8 mouse cellular contexts compared by ENCODE assay signal in genomic region chrX:135886234-135886585, GRCm38 (mm10). TPM values are rescaled to one million over a fixed set of nuclear protein-coding genes. Genes with fewer than 3 reads are reported as not detected.
A peak's percentile ranks its signal among the peaks of the same experiment; 100 is the strongest.
DNase-seq lines count a peak whose midpoint lies in the region; ATAC-seq and TF ChIP-seq lines count a peak whose summit lies in the region.

No protein-coding gene starts in this region.

- H3K27me3 ChIP-seq in embryonic facial prominence, embryonic 11.5 days (ENCODE audit: control insufficient read depth, insufficient read depth, low read length): no peaks in the 10 kb centered on the region
- H3K27me3 ChIP-seq in stomach, embryonic 14.5 days (ENCODE audit: control insufficient read depth, insufficient read depth, low read length): no peaks in the 10 kb centered on the region

- peak overlapping the region; percentile 79 for H3K9ac ChIP-seq in embryonic facial prominence, embryonic 11.5 days (replicated peaks; ENCODE audit: low read length)
- peak overlapping the region; percentile 50 for H3K9ac ChIP-seq in stomach, embryonic 14.5 days (replicated peaks; ENCODE audit: low read depth, low read length)

- 0 out of 2 replicates have a peak overlapping the region, but pooled peaks have one; percentile 56 for H3K27ac ChIP-seq in embryonic facial prominence, embryonic 11.5 days (replicated peaks; ENCODE audit: low read depth, low read length)
- H3K27ac ChIP-seq in layer of hippocampus, adult 2 months: peak overlapping the region; percentile 92
- peak overlapping the region; percentile 69; the same call in 1 of the 2 replicates for H3K27ac ChIP-seq in stomach, embryonic 14.5 days (ENCODE audit: low read length)

- TF ChIP-seq CTCF in layer of hippocampus, adult 2 months (conservative IDR thresholded peaks at IDR 0.05): no peak

- H3K9me3 ChIP-seq in embryonic facial prominence, embryonic 11.5 days (replicated peaks; ENCODE audit: control insufficient read depth, low read length): no peaks in the 10 kb centered on the region
- no peaks in the 10 kb centered on the region for H3K9me3 ChIP-seq in stomach, embryonic 14.5 days (ENCODE audit: control insufficient read depth, low read depth, low read length)

- DNase-seq in kidney, adult 11 months: peak; percentile 4
- DNase-seq in kidney, adult 18-20 months: no peak
- DNase-seq in ZHBTc4 (ENCODE audit: low read depth, low spot score): peak; percentile 46
- peak; percentile 24 for DNase-seq in embryonic facial prominence, embryonic 11.5 days (ENCODE audit: low spot score)
- peak; percentile 28 to 35 for DNase-seq in heart, postnatal 10 days
- DNase-seq in layer of hippocampus, adult 2 months (ENCODE audit: low spot score in 2 of 2): peak; percentile 7 to 36

- 19% methylated on average over 10 of the region's 11 CpGs for WGBS in embryonic facial prominence, embryonic 11.5 days
- 21% methylated on average over 10 of the region's 11 CpGs for WGBS in stomach, embryonic 14.5 days

- no peaks in the 10 kb centered on the region for H3K4me1 ChIP-seq in embryonic facial prominence, embryonic 11.5 days (ENCODE audit: control insufficient read depth, insufficient read depth, low read length)
- no peaks in the 10 kb centered on the region for H3K4me1 ChIP-seq in stomach, embryonic 14.5 days (ENCODE audit: control insufficient read depth, insufficient read depth, low read length)

- H3K4me3 ChIP-seq in embryonic facial prominence, embryonic 11.5 days (ENCODE audit: low read depth, low read length): peak overlapping the region; percentile 61
- peak overlapping the region; percentile 74 for H3K4me3 ChIP-seq in layer of hippocampus, adult 2 months
- H3K4me3 ChIP-seq in stomach, embryonic 14.5 days (ENCODE audit: low read depth, low read length): peak overlapping the region; percentile 61

- H3K36me3 ChIP-seq in embryonic facial prominence, embryonic 11.5 days (replicated peaks; ENCODE audit: control insufficient read depth, insufficient read depth, low read depth, low read length): no peaks in the 10 kb centered on the region
- H3K36me3 ChIP-seq in stomach, embryonic 14.5 days (ENCODE audit: control insufficient read depth, insufficient read depth, low read length): peaks cover 7% of the 10 kb centered on the region; the same call in 1 of the 2 replicates

- no peak; the same call in none of the 2 replicates for ATAC-seq in embryonic facial prominence, embryonic 11.5 days (replicated peaks; ENCODE audit: insufficient number of reproducible peaks, low FRiP score, low TSS enrichment, low read depth)
- ATAC-seq in megakaryocyte progenitor cell, adult 5-6 weeks (replicated peaks; ENCODE audit: poor library complexity): peak; percentile 65
- ATAC-seq in stomach, embryonic 14.5 days (ENCODE audit: insufficient number of reproducible peaks, insufficient read depth, low FRiP score, low read depth): peak; percentile 28; the same call in 1 of the 2 replicates

- intact Hi-C loops in heart, postnatal 10 days (cut with DNase I): no loop called here

- peak overlapping the region; percentile 32 for H3K4me2 ChIP-seq in embryonic facial prominence, embryonic 11.5 days (ENCODE audit: low read depth, low read length)
- H3K4me2 ChIP-seq in stomach, embryonic 14.5 days (replicated peaks; ENCODE audit: low read depth, low read length): peak overlapping the region; percentile 46

RNA-seq across cellular contexts. Expression of gene Gprasp2, which starts 47.4 kb away (rescaled TPM):
- polyA plus RNA-seq in embryonic facial prominence, embryonic 11.5 days (2014; fragmentation: Nextera tagmentation; extraction: Ambion mirVana): 35.2 and 35.4 TPM in 2 replicates
- 1 to 10 TPM; 3.7 to 7.3 TPM for total RNA-seq in heart, postnatal 10 days (2021)
- 100 to 1,000 TPM; 163 to 214 TPM for total RNA-seq in layer of hippocampus, adult 2 months (2021)
- total RNA-seq in megakaryocyte progenitor cell, adult 5-6 weeks (2015): 0.74 TPM in 1 of 2 replicates, not detected in the other
- 0.17 and 0.98 TPM in 2 replicates for total RNA-seq in megakaryocyte progenitor cell, adult 5-6 weeks (2017)
- polyA plus RNA-seq in stomach, embryonic 14.5 days (2014; fragmentation: Nextera tagmentation; extraction: Ambion mirVana): 26.6 and 29.1 TPM in 2 replicates

Comparison
In these comparisons a context has a peak if more than half of its experiments do, and no peak if none do; other contexts are left out.
1. RNA of gene Gprasp2, which starts 47.4 kb away (total RNA-seq): 163 to 214 TPM in layer of hippocampus, adult 2 months; 3.7 to 7.3 TPM in heart, postnatal 10 days and 0.17 to 0.98 TPM in megakaryocyte progenitor cell, adult 5-6 weeks; every median in the first group is over 10 times any median in the second.
2. Peak in every context shown above with its lines, with median percentiles within 50 percentile points of each other: H3K27ac ChIP-seq and H3K4me3 ChIP-seq.